Mouse (Mus musculus): ENCODE data around the gene Ppp1r9a.

Gene Ppp1r9a

GRCm38 (mm10) chr6:5054446-5055095 is 151.9 kb downstream of the Ppp1r9a start:
- DNase-seq: no peak

GRCm38 (mm10) chr6:5074736-5075135 is 172.0 kb downstream of the Ppp1r9a start:
- no peak for DNase-seq

- no peak for DNase-seq
Observed at GRCm38 (mm10) chr6:5075680-5076079, 173.0 kb downstream of the Ppp1r9a start.

GRCm38 (mm10) chr6:5078009-5078408 is 175.3 kb downstream of the Ppp1r9a start:
- no peak for DNase-seq

GRCm38 (mm10) chr6:5079108-5079507 is 176.4 kb downstream of the Ppp1r9a start:
- no peak for DNase-seq

GRCm38 (mm10) chr6:5080094-5080493 is 177.4 kb downstream of the Ppp1r9a start:
- no peak for DNase-seq

GRCm38 (mm10) chr6:5080496-5080895 is 177.8 kb downstream of the Ppp1r9a start:
- no peak for DNase-seq

GRCm38 (mm10) chr6:5081099-5081498 is 178.4 kb downstream of the Ppp1r9a start:
- no peak for DNase-seq

- no peak for DNase-seq
Observed at GRCm38 (mm10) chr6:5082144-5082543, 179.4 kb downstream of the Ppp1r9a start.

- DNase-seq: no peak
Observed at GRCm38 (mm10) chr6:5082740-5083139, 180.0 kb downstream of the Ppp1r9a start.

- DNase-seq: no peak
Observed at GRCm38 (mm10) chr6:5083957-5084356, 181.2 kb downstream of the Ppp1r9a start.

- DNase-seq: no peak
Observed at GRCm38 (mm10) chr6:5091873-5092272, 189.2 kb downstream of the Ppp1r9a start.

GRCm38 (mm10) chr6:5092795-5093194 is 190.1 kb downstream of the Ppp1r9a start:
- DNase-seq: no peak

- DNase-seq: peak; percentile 29 to 40
Observed at GRCm38 (mm10) chr6:5093516-5093915, 190.8 kb downstream of the Ppp1r9a start.

- no peak for DNase-seq
Observed at GRCm38 (mm10) chr6:5095365-5095973, 192.8 kb downstream of the Ppp1r9a start.

- DNase-seq: no peak
Observed at GRCm38 (mm10) chr6:5097309-5097708, 194.6 kb downstream of the Ppp1r9a start.

- DNase-seq: no peak
Observed at GRCm38 (mm10) chr6:5099282-5099681, 196.6 kb downstream of the Ppp1r9a start.

- no peak for DNase-seq
Observed at GRCm38 (mm10) chr6:5099842-5100241, 197.1 kb downstream of the Ppp1r9a start.

- no peak for DNase-seq
Observed at GRCm38 (mm10) chr6:5100347-5100746, 197.6 kb downstream of the Ppp1r9a start.

- DNase-seq: peak; percentile 87 to 91
Observed at GRCm38 (mm10) chr6:5102741-5103140, 200.0 kb downstream of the Ppp1r9a start.

- DNase-seq: no peak
Observed at GRCm38 (mm10) chr6:5103769-5104168, 201.1 kb downstream of the Ppp1r9a start.

- no peak for DNase-seq
Observed at GRCm38 (mm10) chr6:5104238-5104637, 201.5 kb downstream of the Ppp1r9a start.

- no peak for DNase-seq
Observed at GRCm38 (mm10) chr6:5108494-5108893, 205.8 kb downstream of the Ppp1r9a start.

- DNase-seq: peak; percentile 94 to 95
Observed at GRCm38 (mm10) chr6:5109925-5110714, 207.4 kb downstream of the Ppp1r9a start.
